In the genomic region with DNA sequence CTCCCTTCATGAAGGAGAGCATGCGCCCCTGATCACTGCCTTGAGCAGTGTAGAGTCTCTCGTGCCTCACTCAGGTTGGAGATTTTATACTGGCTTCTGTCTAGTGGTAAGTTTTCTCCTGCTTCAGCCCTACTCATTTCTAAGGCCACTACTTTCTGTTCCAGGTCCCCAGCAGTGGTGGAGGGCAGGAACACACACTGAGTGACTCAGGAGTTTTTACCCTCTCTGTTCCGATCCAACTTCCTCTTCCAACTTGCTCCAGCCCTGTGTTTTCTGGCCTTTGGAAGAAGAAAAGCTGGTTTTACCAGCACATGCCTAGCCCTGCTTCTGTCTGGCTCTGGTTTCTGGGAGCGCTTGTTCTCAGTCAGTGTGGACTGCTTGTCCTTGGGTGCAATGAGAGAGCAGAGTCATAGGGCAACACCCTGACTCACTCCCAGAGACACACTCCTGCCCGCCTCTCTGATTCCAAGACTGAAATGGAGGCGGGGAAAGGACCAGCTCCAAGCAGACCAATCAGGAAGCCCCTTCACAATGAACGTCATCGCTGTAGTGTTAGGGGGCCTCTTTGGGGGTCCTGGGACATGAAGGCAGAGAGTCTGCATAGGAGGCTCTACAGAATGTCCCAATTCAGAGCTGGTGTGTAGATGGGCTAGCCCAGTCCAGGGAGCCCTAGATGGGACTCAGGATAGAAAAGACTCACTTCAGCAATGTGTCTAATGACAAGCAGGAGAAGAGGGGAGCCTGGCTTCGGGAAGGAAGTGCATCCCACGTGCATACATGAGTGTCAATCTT, we compare ENCODE assay signal across 8 mouse cellular contexts.
DNase-seq lines count a peak whose midpoint lies in the region; ATAC-seq lines count a peak whose summit lies in the region.

No protein-coding gene starts in this region.

- no peak overlapping the region for H3K4me3 ChIP-seq in hindbrain, embryonic 10.5 days
- no peak overlapping the region for H3K4me3 ChIP-seq in hindbrain, embryonic 14.5 days (replicated peaks; ENCODE audit: low read length)
- H3K4me3 ChIP-seq in heart, embryonic 13.5 days, result 0 out of 2 replicates have a peak overlapping the region, but pooled peaks have one; percentile 9
- no peak overlapping the region for H3K4me3 ChIP-seq in liver, embryonic 13.5 days (replicated peaks)

- H3K27me3 ChIP-seq in hindbrain, embryonic 10.5 days (ENCODE audit: insufficient read depth, poor library complexity, severe bottlenecking), result peaks cover 19% of the 10 kb centered on the region; the same call in 1 of the 2 replicates
- no peaks in the 10 kb centered on the region for H3K27me3 ChIP-seq in hindbrain, embryonic 14.5 days (ENCODE audit: control insufficient read depth, insufficient read depth, low read length)
- H3K27me3 ChIP-seq in heart, embryonic 13.5 days (replicated peaks), result no peaks in the 10 kb centered on the region
- H3K27me3 ChIP-seq in liver, embryonic 13.5 days, result no peaks in the 10 kb centered on the region

- DNase-seq in hindbrain, embryonic 10.5 days (ENCODE audit: low spot score), result no peak
- no peak for DNase-seq in hindbrain, embryonic 14.5 days (ENCODE audit: low spot score)
- peak; percentile 81 for DNase-seq in ZHBTc4 (ENCODE audit: low read depth, low spot score)
- DNase-seq in liver, embryonic 13.5 days, result peak; percentile 52
- no peak for DNase-seq in right cerebral cortex, adult 2 months (ENCODE audit: low spot score in 2 of 2)
- no peak for DNase-seq in layer of hippocampus, adult 9-10 months (ENCODE audit: low spot score)

- ATAC-seq in hindbrain, embryonic 14.5 days (ENCODE audit: low FRiP score), result no peak
- ATAC-seq in heart, embryonic 13.5 days (ENCODE audit: extremely low read depth, insufficient number of reproducible peaks, low FRiP score, low TSS enrichment), result no peak
- ATAC-seq in liver, embryonic 13.5 days (ENCODE audit: low read depth), result peak; percentile 52
- ATAC-seq in frontal cortex, adult (ENCODE audit: low TSS enrichment), result no peak

- H3K4me1 ChIP-seq in hindbrain, embryonic 10.5 days (replicated peaks), result peaks cover 46% of the 10 kb centered on the region
- peaks cover 18% of the 10 kb centered on the region for H3K4me1 ChIP-seq in hindbrain, embryonic 14.5 days (replicated peaks; ENCODE audit: control insufficient read depth, insufficient read depth, low read length)
- peaks cover 42% of the 10 kb centered on the region for H3K4me1 ChIP-seq in heart, embryonic 13.5 days
- H3K4me1 ChIP-seq in liver, embryonic 13.5 days (replicated peaks), result peaks cover 38% of the 10 kb centered on the region

- no peak overlapping the region for H3K4me2 ChIP-seq in hindbrain, embryonic 14.5 days (replicated peaks)
- peak overlapping the region; percentile 66 for H3K4me2 ChIP-seq in heart, embryonic 13.5 days
- peak overlapping the region; percentile 55 for H3K4me2 ChIP-seq in liver, embryonic 13.5 days

- H3K9ac ChIP-seq in hindbrain, embryonic 14.5 days, result no peak overlapping the region
- no peak overlapping the region for H3K9ac ChIP-seq in heart, embryonic 13.5 days
- 0 out of 2 replicates have a peak overlapping the region, but pooled peaks have one; percentile 7 for H3K9ac ChIP-seq in liver, embryonic 13.5 days

- WGBS in hindbrain, embryonic 10.5 days, result 41% methylated on average over 10 of the region's 10 CpGs
- WGBS in hindbrain, embryonic 14.5 days, result 46% methylated on average over 10 of the region's 10 CpGs
- 40% methylated on average over 10 of the region's 10 CpGs for WGBS in heart, embryonic 13.5 days
- WGBS in liver, embryonic 13.5 days (ENCODE audit: insufficient replicate concordance), result 21% methylated on average over 10 of the region's 10 CpGs

- H3K9me3 ChIP-seq in hindbrain, embryonic 10.5 days, result 0 out of 2 replicates have a peak, but pooled peaks cover 2% of the 10 kb centered on the region
- no peaks in the 10 kb centered on the region for H3K9me3 ChIP-seq in hindbrain, embryonic 14.5 days (ENCODE audit: control insufficient read depth, low read length)
- no peaks in the 10 kb centered on the region for H3K9me3 ChIP-seq in heart, embryonic 13.5 days
- H3K9me3 ChIP-seq in liver, embryonic 13.5 days (replicated peaks), result no peaks in the 10 kb centered on the region

- H3K36me3 ChIP-seq in hindbrain, embryonic 10.5 days, result no peaks in the 10 kb centered on the region
- H3K36me3 ChIP-seq in hindbrain, embryonic 14.5 days (replicated peaks; ENCODE audit: control insufficient read depth, insufficient read depth), result no peaks in the 10 kb centered on the region
- H3K36me3 ChIP-seq in heart, embryonic 13.5 days, result no peaks in the 10 kb centered on the region
- H3K36me3 ChIP-seq in liver, embryonic 13.5 days, result no peaks in the 10 kb centered on the region

- peak overlapping the region; percentile 9; the same call in 1 of the 2 replicates for H3K27ac ChIP-seq in hindbrain, embryonic 10.5 days
- no peak overlapping the region for H3K27ac ChIP-seq in hindbrain, embryonic 14.5 days
- no peak overlapping the region for H3K27ac ChIP-seq in heart, embryonic 13.5 days (replicated peaks)
- 0 out of 2 replicates have a peak overlapping the region, but pooled peaks have one; percentile 20 for H3K27ac ChIP-seq in liver, embryonic 13.5 days

Comparison
In these comparisons a context has a peak if more than half of its experiments do, and no peak if none do; other contexts are left out.
1. H3K27ac ChIP-seq: peak in hindbrain, embryonic 10.5 days (single experiment) and liver, embryonic 13.5 days (single experiment); none in hindbrain, embryonic 14.5 days (single experiment) and heart, embryonic 13.5 days (single experiment).
2. DNase-seq: peak in ZHBTc4 (single experiment) and liver, embryonic 13.5 days (single experiment); none in hindbrain, embryonic 10.5 days (single experiment), hindbrain, embryonic 14.5 days (single experiment), right cerebral cortex, adult 2 months (0 of 2) and layer of hippocampus, adult 9-10 months (single experiment).